Mouse (Mus musculus) 3134 (cell line): ENCODE measurements around the gene Rnd2.
A peak's percentile ranks its signal among the peaks of the same experiment; 100 is the strongest.
"Not testable (repeated sequence)": the region's sequence is repeated elsewhere in the genome, so short reads cannot be mapped to it uniquely, and the experiment has no call there.

Experiments
- DNase-seq: peaks from one replicate; pipeline ENCODE4 v3.0.0-alpha.2; 2011; ENCODE audit warnings: low spot score; ENCODE audit not compliant: insufficient read length; ENCODE audit errors: extremely low read depth

Gene Rnd2

DNA sequence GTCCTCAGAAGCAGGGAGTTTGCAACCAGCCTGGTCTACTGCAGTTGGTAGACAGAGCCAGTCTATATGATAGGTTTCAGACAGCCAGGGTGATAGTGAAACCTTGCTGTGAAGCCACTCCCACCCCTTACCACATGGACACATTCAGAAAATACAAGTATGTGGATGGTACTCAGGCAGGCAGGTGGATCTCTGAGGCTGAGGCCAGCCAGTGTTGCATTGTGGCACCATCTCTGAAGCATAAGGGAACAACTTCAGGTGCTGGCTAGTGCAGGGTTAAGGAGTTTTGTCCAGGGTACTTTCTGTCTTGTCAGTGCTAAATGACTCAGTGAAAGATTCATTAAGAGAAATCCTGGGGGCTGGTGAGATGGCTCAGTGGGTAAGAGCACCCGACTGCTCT lies 18.5 kb upstream of the Rnd2 start:
- no peak for DNase-seq

GRCm38 (mm10) chr11:101446860-101447259 lies 17.9 kb upstream of the Rnd2 start:
- not testable (repeated sequence) for DNase-seq

GRCm38 (mm10) chr11:101447786-101448185 lies 17.0 kb upstream of the Rnd2 start:
- no peak for DNase-seq

GRCm38 (mm10) chr11:101448274-101448746 lies 16.5 kb upstream of the Rnd2 start, which contains the start of gene Ifi35:
Ifi35 (plus strand) TSS chr11:101448407.
- peak; percentile 77 for DNase-seq

GRCm38 (mm10) chr11:101448899-101449298 lies 15.9 kb upstream of the Rnd2 start:
- DNase-seq: peak; percentile 47

GRCm38 (mm10) chr11:101449596-101449995 lies 15.2 kb upstream of the Rnd2 start:
- DNase-seq: not testable (repeated sequence)

DNA sequence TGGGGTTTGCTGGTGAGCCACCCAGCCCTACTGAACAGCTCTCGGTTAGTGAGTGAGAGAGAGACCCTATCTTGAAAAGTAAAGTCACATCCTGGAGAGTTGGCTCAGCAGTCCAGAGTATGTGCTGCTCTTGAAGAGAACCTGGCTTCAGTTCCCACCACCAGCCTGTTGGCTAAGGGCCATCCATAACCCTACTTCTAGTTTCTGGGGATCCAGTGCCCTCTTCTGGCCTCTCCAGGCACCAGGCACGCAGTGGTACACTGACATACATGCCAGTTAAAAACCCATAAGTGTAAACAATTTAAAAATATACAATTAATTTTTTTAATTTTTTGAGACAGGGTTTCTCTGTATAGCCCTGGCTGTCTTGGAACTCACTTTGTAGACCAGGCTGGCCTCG lies 14.4 kb upstream of the Rnd2 start:
- DNase-seq: no peak

- no peak for DNase-seq
These were observed 13.3 kb upstream of the Rnd2 start for GRCm38 (mm10) chr11:101451536-101451935.

DNA sequence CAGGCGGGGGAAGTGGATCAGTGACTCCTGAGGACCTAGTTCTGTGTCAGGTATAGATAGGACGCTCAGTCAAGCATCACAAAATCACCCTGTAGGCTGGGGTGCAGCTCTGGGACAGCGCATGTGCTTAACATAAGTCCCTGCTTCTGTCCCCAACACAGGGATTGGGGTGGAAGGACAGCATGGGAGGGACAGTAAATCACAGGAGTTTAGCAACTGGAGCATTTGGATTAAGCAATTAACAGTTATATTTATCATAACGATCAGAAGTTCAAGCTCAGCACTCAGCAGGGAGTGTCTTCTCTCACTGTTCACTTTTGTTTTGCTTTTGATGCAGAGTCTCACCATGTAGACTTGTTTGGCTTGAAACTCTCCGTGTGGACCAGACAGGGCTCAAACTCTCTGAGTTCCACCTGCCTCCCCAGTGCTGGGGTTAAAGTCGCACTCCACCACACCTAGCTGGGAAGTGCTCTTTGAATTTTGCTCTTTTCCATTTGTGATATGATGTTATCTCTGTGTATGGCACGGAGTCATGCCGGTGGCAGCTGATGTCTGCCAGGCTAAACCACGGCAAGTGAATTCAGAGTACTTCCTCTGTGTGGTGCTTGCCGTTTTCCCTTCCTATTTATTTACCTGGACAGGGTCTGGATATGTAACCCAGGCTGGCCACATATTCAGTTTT lies 12.6 kb upstream of the Rnd2 start:
- no peak for DNase-seq

DNA sequence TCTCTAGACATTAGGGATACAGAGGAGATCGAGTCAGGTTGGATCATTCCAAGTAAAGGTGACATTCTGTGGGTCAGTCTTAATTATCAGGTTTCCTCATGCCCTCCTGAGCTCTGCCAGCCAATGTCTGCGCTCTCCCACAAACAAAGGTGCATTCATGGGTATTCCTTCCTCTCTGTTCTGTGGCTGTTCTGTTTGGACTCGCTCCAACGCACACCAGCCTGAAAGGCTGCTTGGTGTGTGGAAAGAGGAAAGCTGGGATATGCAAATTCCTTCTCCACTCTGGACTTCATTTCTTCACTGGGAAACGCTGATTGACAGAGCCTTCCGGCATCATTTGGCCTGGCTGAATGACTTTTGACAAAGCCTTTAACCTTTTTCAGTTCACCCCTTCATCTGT lies 10.1 kb upstream of the Rnd2 start:
- no peak for DNase-seq

GRCm38 (mm10) chr11:101455627-101456026 lies 9.2 kb upstream of the Rnd2 start:
- no peak for DNase-seq

- no peak for DNase-seq
These were observed 7.2 kb upstream of the Rnd2 start for GRCm38 (mm10) chr11:101457631-101458030.

GRCm38 (mm10) chr11:101458217-101458616 lies 6.6 kb upstream of the Rnd2 start:
- no peak for DNase-seq

DNA sequence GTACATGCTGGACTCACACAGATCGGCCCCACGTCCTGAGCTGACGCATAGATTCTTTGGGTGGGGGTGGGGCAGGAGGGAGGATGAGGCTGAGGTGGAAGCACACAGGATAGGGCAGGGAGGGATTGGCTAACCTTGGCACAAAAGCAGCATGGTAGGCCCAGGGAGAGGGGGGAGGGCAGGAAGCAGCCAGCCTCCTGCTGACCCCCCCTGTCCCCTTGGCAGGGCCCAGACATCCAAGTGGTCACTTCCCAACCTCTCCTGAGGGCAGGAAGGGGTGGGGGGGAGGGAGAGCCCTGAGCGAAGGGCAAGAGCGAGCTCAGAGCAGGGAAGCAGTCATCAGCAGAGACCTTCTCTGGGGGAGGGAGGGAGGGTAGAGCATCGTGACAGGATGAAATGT lies 5.1 kb upstream of the Rnd2 start:
- no peak for DNase-seq

DNA sequence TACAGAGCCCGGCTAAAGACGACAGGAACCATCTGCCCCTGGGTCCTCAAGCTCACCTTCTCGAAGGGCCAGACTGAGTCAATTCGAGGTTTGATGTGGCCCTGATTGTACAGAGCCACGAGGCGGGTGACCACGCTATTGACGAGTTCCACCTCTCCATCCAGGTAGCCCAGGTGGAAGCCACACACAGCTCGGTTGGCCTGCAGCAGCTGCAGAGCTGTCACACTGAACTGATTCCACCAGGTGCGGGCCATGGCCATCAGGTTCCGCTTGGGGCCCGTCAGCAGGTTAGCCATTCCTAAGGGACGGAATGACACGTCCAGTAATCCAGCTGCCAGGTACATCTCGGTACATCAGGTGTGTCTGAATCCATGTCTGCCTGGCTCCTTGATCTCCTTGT lies 4.5 kb upstream of the Rnd2 start:
- DNase-seq: no peak

- no peak for DNase-seq
These were observed 2.7 kb upstream of the Rnd2 start for GRCm38 (mm10) chr11:101462141-101462540.

DNA sequence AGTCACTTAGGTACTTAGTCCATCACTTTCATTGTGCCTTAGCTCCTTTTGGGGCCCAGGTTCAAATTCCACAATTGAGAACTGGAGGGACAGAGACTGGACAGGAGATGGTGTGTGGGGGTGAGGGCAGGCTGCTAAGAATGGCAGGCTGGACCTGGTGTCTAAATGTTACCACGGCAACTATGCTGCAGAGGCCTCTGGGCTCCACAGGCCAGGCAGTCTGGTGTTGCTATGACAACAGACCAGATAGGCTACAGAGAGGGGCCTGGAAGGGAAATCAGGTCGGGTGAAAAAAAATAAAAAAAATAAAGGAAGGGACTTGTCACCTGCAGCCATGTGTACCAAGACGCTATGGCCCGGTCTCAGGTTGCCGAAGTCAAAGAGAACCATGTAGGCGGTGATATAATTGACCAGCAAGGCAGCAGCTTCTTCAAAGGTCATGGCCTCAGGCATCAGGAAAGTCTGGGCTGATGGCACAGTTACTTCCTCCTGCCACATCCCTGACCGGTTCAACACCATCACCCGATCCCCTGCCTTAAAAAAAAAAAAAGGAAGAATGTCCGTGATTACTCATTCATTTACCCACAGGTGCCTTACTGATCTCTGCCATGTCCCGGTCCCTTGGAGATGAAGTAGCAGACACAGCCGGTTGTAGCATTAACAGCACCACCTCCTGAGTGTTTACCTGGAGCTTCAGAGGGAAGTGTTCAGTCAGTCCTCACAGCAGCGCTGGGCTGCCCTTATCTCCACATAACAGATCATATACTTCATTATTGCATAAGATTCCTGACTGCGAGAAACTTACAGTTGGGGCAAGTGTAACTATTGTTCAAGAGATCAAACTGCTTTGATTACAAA lies 2.0 kb upstream of the Rnd2 start:
- no peak for DNase-seq

- DNase-seq: peak; percentile 85
These were observed 486 bp downstream of the Rnd2 start for GRCm38 (mm10) chr11:101465101-101465868.

- peak; percentile 90 for DNase-seq
These were observed 1.2 kb downstream of the Rnd2 start, which contains the start of gene Vat1 for GRCm38 (mm10) chr11:101465869-101466551. Vat1 (minus strand) TSS chr11:101466230.

GRCm38 (mm10) chr11:101466552-101466950 lies 1.8 kb downstream of the Rnd2 start:
- DNase-seq: not testable (repeated sequence)
